Mouse (Mus musculus) erythroblast, embryonic 14.5 days (primary cell): ENCODE data around the gene Chst15. TPM values are rescaled to one million over a fixed set of nuclear protein-coding genes. Genes with fewer than 3 reads are reported as not detected.

Experiments used
- H3K27me3 ChIP-seq: 2 replicates; pipeline ENCODE4 v1.6.1; 2012; ENCODE audit warnings: inconsistent platforms; ENCODE audit not compliant: control insufficient read depth
- H3K36me3 ChIP-seq: 2 replicates; pipeline ENCODE4 v1.6.1; 2012; ENCODE audit warnings: mild to moderate bottlenecking, inconsistent platforms; ENCODE audit not compliant: control insufficient read depth
- H3K4me1 ChIP-seq: 2 replicates; pipeline ENCODE4 v1.6.1; 2012; ENCODE audit warnings: inconsistent platforms; ENCODE audit not compliant: control insufficient read depth
- H3K4me3 ChIP-seq: replicated peaks from 2 replicates; pipeline ENCODE3; 2012; ENCODE audit warnings: moderate library complexity, mild to moderate bottlenecking, inconsistent platforms
- H3K9me3 ChIP-seq: 2 replicates; pipeline ENCODE4 v1.6.1; 2012; ENCODE audit warnings: low read length, inconsistent platforms, mixed read lengths; ENCODE audit not compliant: control insufficient read depth
- GATA1 ChIP-seq: IDR thresholded peaks from 2 replicates; pipeline ENCODE4 v1.6.1; 2012; ENCODE audit warnings: low read length, inconsistent platforms, mixed read lengths
- TAL1 ChIP-seq: IDR thresholded peaks from 3 replicates; pipeline ENCODE4 v1.6.1; 2012; ENCODE audit warnings: low read length, inconsistent platforms, mixed read lengths
- polyA plus RNA-seq: library from polyadenylated mRNA; stranded (reverse); fragments of >175 nt; gene quantifications from 2 replicates; pipeline ENCODE4 v1.2.3, GENCODE M21; 2012

Gene Chst15
- polyA plus RNA-seq, 1 experiment = 0.05 TPM

DNA sequence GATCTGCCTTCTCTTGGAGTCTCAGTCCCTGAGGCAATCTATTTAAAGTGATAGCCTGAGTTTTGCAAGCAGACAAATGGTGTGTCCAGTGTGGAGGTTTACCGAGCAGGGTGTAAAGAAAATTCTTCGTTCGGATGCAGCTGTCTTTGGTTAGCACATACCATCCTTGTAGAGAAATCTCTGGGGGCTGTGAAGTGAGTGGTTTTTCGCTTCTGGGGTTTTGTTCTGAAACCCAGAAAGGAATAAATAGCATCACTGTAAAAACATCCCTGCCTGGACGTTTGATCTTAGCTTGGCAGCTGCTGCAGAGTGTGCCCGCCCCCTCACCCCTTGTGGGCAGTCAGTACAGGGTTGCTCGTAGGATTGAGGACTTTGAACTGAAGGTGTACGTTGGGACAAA, 39.2 kb upstream of the Chst15 start:
- TF ChIP-seq GATA1 (no peak), TAL1 (no peak)
- H3K27me3 ChIP-seq = no peaks in the 10 kb centered on the region
- H3K4me1 ChIP-seq = no peaks in the 10 kb centered on the region
- no peaks in the 10 kb centered on the region for H3K36me3 ChIP-seq
- H3K4me3 ChIP-seq = no peak overlapping the region
- no peaks in the 10 kb centered on the region for H3K9me3 ChIP-seq

DNA sequence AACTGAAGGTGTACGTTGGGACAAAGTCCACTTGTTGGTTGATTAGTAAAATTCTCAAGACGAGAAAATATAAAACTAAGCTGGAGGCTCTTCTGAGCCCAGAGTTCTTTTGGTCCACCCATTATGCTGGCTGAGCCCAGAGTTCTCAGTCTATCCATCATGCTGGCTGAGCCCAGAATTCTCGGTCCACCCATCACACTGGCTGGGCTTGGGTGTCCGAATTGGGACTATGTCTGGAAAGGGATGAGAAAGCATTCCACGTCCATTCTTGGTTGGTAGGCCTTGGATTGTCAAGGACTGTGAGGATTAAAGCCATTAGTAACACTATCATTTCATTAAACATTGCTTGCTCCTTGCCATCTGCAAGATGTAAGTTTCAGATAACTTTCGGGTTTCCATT, 38.7 kb upstream of the Chst15 start:
- Histone ChIP-seq H3K4me3 (no peak overlapping the region), H3K27me3 (no peaks in the 10 kb centered on the region), H3K9me3 (no peaks in the 10 kb centered on the region), H3K4me1 (no peaks in the 10 kb centered on the region), H3K36me3 (no peaks in the 10 kb centered on the region)
- TF ChIP-seq GATA1 (no peak), TAL1 (no peak)

DNA sequence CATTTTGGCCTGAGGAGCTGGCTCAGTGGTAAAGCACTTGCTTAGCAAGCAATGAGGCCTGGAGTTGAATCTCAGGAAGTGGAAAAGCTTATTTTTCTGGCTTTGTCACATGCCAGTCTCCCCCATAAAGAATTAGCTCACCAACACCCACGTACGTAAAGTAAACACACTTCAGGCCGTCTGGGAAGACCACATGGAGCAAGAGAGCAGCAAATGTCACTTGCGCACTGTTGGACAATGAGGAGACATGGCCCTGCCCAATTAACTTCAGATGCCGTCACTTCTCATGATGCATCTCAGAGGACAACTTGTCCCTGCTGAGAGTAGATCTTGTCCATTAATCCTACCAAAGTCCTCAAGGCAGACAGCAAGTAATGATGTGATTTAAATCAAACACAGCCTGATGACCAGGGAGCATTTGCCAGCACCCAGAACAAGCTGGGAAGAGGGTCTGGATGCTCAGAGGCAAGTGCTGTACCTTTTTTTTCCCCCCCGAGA, 32.1 kb upstream of the Chst15 start:
- Histone ChIP-seq H3K4me1 (peaks cover 2% of the 10 kb centered on the region), H3K36me3 (no peaks in the 10 kb centered on the region), H3K4me3 (no peak overlapping the region), H3K9me3 (no peaks in the 10 kb centered on the region), H3K27me3 (no peaks in the 10 kb centered on the region)
- TF ChIP-seq TAL1 = no peak
- TF ChIP-seq GATA1 = no peak

DNA sequence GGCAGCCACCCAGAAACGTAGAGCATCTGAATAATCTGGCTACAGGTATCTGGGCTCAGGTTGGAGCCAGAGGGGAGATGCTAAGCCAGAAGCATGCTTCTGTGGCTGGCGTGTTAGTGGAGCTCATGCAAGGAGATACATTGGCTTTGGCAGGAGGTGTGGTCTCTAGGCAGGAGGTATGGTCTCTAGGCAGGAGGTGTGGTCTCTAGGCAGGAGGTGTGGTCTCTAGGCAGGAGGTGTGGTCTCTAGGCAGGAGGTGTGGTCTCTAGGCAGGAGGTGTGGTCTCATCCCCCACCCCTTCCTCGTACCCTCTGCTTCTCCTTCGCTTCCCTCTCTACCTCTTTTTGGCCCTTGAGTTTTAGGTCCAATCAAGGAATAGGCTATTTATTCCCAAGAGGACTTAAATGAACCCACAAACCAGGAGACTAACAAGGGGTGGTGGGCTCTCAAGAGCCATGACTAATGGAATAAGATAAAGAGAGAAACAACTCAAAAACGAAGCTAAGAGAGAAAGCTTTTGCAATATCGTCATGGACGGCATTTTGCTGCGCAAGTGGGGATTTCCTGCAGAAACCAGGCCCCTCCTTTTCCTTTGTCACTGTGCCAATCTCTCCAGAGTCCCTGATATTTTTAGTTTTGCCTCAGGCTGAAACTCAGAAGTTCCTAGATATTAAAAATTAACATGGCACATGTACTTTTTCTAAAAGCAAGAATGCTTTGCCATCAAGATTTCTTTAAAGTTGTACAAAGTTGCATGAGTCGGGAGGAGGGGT, 30.4 kb upstream of the Chst15 start:
- Histone ChIP-seq H3K36me3 (no peaks in the 10 kb centered on the region), H3K4me3 (no peak overlapping the region), H3K27me3 (no peaks in the 10 kb centered on the region), H3K4me1 (peaks cover 2% of the 10 kb centered on the region), H3K9me3 (no peaks in the 10 kb centered on the region)
- TF ChIP-seq TAL1 (no peak), GATA1 (no peak)

DNA sequence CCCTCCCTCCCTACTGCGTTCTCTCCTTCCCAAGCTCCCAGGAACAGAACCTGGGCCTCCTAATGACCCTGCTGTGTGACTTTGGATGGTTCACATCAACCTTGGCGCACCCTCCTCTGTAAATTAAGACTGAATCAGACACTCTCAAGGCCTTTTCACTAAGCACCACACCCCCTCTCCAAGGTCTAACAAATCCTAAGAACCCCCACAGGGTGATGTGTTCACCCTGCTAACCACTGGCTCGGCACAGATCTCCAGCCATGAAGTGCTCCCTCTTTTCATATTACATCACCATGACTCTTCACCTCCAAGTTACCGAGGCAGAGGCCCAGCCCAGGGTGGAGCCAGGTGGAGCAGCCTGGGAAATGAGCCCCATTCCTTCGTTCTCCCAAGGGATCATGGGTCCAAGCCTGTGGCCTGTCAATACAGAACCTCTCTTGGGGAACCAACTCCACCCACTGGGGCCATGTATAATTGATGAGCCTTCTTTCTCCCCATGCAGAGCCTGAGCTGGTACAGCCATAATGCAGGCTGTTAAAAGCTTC, 28.6 kb upstream of the Chst15 start:
- no peaks in the 10 kb centered on the region for H3K27me3 ChIP-seq
- no peak overlapping the region for H3K4me3 ChIP-seq
- peaks cover 2% of the 10 kb centered on the region for H3K4me1 ChIP-seq
- no peaks in the 10 kb centered on the region for H3K36me3 ChIP-seq
- H3K9me3 ChIP-seq = no peaks in the 10 kb centered on the region
- TF ChIP-seq TAL1 (no peak), GATA1 (no peak)

DNA sequence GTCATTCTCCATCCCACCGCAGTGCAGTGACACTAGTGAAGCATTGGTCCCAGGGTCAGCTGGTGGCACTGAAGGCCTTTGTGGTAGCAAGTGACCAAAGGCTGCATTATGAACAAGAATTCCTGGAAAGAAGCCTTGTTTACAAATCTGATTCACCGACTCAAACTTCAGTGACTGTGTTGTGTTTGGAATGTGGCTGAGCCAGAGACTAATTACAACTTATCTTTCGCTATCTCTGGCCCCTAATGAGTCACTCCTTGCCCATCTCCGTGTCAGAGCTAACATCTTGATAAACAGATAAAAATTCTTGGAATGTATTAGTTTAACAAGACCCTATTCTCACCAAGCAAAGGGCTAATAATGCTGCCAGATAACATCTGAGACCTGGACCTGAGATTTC, 27.6 kb upstream of the Chst15 start:
- no peak for TF ChIP-seq GATA1
- no peak for TF ChIP-seq TAL1
- Histone ChIP-seq H3K27me3 (no peaks in the 10 kb centered on the region), H3K9me3 (no peaks in the 10 kb centered on the region)

DNA sequence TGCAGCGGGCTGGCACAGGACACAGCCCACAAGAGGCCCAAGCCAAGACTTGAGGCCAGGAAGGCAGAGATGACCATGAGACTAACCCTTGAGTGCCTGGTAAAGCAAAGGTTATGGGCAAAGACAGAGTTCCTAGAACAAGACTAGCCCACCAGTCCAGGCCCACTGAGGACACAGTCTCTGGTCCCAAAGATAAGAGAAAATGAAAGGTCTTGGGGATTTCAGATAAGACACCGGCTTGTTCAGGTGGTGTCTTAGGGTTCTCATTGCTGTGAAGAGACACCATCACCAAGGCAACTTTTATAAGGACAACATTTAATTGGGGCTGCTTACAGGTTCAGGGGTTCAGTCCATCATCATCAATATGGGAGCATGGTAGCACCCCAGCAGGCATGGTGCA, 26.9 kb upstream of the Chst15 start:
- Histone ChIP-seq H3K4me3 (no peak overlapping the region), H3K9me3 (no peaks in the 10 kb centered on the region), H3K36me3 (no peaks in the 10 kb centered on the region), H3K27me3 (no peaks in the 10 kb centered on the region), H3K4me1 (peaks cover 2% of the 10 kb centered on the region)
- TF ChIP-seq TAL1 (no peak), GATA1 (no peak)

More for the DNA sequence above, 27.6 kb upstream of the Chst15 start:
- Histone ChIP-seq H3K36me3 (no peaks in the 10 kb centered on the region), H3K4me3 (no peak overlapping the region), H3K4me1 (peaks cover 2% of the 10 kb centered on the region)

DNA sequence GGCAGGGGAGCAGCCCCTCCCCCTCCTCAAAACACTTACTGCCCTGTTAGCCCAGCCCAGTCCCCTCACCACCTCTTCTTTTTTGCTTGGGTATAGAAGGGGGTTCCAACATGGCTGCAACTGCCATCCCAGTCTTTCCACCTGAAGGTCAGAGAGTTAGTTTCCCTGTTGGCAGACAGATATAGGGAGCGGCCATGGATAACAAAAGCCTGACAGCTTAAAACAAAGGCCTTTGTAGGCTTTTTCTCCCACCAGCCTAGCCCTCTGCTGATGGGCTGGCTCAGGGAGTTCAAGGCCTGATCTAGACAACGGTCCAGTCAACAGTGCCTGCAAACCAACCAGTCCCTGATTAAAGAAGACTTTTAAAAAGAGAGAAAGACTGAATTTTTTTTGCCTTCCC, 26.1 kb upstream of the Chst15 start:
- Histone ChIP-seq H3K27me3 (peaks cover 2% of the 10 kb centered on the region; the same call in 1 of the 2 replicates), H3K36me3 (no peaks in the 10 kb centered on the region), H3K4me3 (no peak overlapping the region), H3K9me3 (no peaks in the 10 kb centered on the region), H3K4me1 (peaks cover 2% of the 10 kb centered on the region)
- TF ChIP-seq GATA1 (no peak), TAL1 (no peak)

DNA sequence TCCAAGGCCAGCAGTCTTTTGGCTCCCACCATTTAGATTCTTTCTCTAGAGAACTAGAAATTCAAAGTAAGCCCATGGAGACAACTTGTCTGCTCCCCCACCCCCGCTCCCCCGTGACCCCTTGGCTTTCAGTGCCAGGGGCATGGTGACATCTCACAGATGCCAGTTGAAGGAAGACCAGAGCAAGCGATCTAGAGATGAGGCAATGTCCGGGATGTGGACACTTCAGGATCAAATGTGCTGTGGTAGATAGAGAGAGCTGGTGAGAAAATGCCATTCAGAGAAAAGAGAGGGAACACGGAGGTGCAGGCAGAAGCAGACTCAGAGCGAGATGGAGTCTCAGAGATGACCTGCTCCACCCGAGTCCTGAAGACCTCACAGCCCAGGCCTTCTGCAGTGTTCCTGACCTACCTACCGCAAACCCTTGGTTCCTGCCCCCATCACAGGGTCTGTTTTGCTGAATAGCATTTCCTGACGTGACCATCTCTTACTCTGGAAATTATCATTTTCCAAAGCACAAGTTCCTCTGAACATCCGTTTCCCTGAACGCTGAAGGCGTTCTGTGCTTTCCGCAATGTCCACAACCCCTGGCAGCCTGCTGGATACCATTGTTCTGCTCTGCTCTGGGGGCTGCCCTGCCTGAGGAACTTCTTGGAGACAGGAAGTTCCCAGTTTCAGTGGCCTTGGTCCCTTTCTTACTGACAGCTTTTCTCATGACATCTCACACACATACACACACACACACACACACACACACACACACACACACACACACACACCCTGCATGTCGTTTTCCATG, 22.2 kb upstream of the Chst15 start:
- peaks cover 4% of the 10 kb centered on the region for H3K4me1 ChIP-seq
- TF ChIP-seq TAL1 = no peak
- no peak for TF ChIP-seq GATA1
- H3K36me3 ChIP-seq = no peaks in the 10 kb centered on the region
- H3K27me3 ChIP-seq = peaks cover 2% of the 10 kb centered on the region; the same call in 1 of the 2 replicates
- no peaks in the 10 kb centered on the region for H3K9me3 ChIP-seq
- no peak overlapping the region for H3K4me3 ChIP-seq
